Mouse (Mus musculus) lung, embryonic 15.5 days (tissue): ENCODE measurements around the gene Irak4. TPM values are rescaled to one million over a fixed set of nuclear protein-coding genes. Genes with fewer than 3 reads are reported as not detected.

Source experiments
- ATAC-seq: fragments of 200-750 bp; cut with Nextera tagmentation; 2 replicates; pipeline ENCODE4 v1.8.0; 2017; ENCODE audit warnings: moderate number of reproducible peaks, borderline replicate concordance; ENCODE audit not compliant: low FRiP score, low TSS enrichment; ENCODE audit errors: extremely low read depth
- H3K27ac ChIP-seq: fragments of 300-500 bp; sonication (generic); 2 replicates; pipeline ENCODE4 v1.5.1; 2015; ENCODE audit warnings: moderate library complexity, mild to moderate bottlenecking, inconsistent platforms
- H3K27me3 ChIP-seq: fragments of 300-500 bp; sonication (generic); 2 replicates; pipeline ENCODE4 v1.6.1; 2015; ENCODE audit warnings: inconsistent platforms
- H3K36me3 ChIP-seq: fragments of 300-500 bp; sonication (generic); 2 replicates; pipeline ENCODE4 v1.6.1; 2015; ENCODE audit warnings: inconsistent platforms
- H3K4me1 ChIP-seq: fragments of 300-500 bp; sonication (generic); 2 replicates; pipeline ENCODE4 v1.6.1; 2015; ENCODE audit warnings: inconsistent platforms
- H3K4me2 ChIP-seq: fragments of 300-500 bp; sonication (generic); 2 replicates; pipeline ENCODE4 v1.6.1; 2015; ENCODE audit warnings: inconsistent platforms, mild to moderate bottlenecking, moderate library complexity
- H3K4me3 ChIP-seq: fragments of 300-500 bp; sonication (generic); 2 replicates; pipeline ENCODE4 v1.5.1; 2015; ENCODE audit warnings: mild to moderate bottlenecking, inconsistent platforms
- H3K9ac ChIP-seq: fragments of 300-500 bp; sonication (generic); 2 replicates; pipeline ENCODE4 v1.6.1; 2015; ENCODE audit warnings: inconsistent platforms
- H3K9me3 ChIP-seq: fragments of 300-500 bp; sonication (generic); 2 replicates; pipeline ENCODE4 v1.6.1; 2016; ENCODE audit warnings: inconsistent platforms
- WGBS: fragments of 180-500 bp; shearing (Covaris S2); methylation state at CpG from one replicate; pipeline ENCODE4 v1.1.7; 2015; 5-methylcytosine and 5-hydroxymethylcytosine counted together
- polyA plus RNA-seq: library from polyadenylated mRNA; unstranded; fragments of >200 nt; fragmentation: Nextera tagmentation; extraction: Ambion mirVana; gene quantifications from 2 replicates; pipeline ENCODE4 v1.2.1, GENCODE M21; 2015

Irak4 gene
- polyA plus RNA-seq, 1 experiment from 2014 or later, result 9.9 TPM

- no peaks in the 10 kb centered on the region for H3K4me1 ChIP-seq
- no peak overlapping the region for H3K4me3 ChIP-seq
- H3K27me3 ChIP-seq, result no peaks in the 10 kb centered on the region
- H3K9me3 ChIP-seq, result no peaks in the 10 kb centered on the region
- no peak overlapping the region for H3K9ac ChIP-seq
- WGBS, result 61% methylated on average over 10 of the region's 10 CpGs
- H3K36me3 ChIP-seq, result no peaks in the 10 kb centered on the region
- no peak overlapping the region for H3K4me2 ChIP-seq
- ATAC-seq, result no peak
- H3K27ac ChIP-seq, result no peak overlapping the region
These were observed 25.2 kb downstream of the Irak4 start for GRCm38 (mm10) chr15:94568496-94569182.

GRCm38 (mm10) chr15:94571501-94571900 is 28.1 kb downstream of the Irak4 start:
- Histone ChIP-seq H3K9me3 (no peaks in the 10 kb centered on the region), H3K27me3 (no peaks in the 10 kb centered on the region), H3K4me2 (no peak overlapping the region), H3K36me3 (no peaks in the 10 kb centered on the region), H3K9ac (no peak overlapping the region), H3K4me3 (no peak overlapping the region), H3K4me1 (no peaks in the 10 kb centered on the region), H3K27ac (no peak overlapping the region)
- WGBS, result 73% methylated on average over 4 of the region's 4 CpGs
- ATAC-seq, result no peak

GRCm38 (mm10) chr15:94572746-94573145 is 29.3 kb downstream of the Irak4 start:
- no peak for ATAC-seq
- 71% methylated on average over 8 of the region's 8 CpGs for WGBS

GRCm38 (mm10) chr15:94574566-94575268 is 31.3 kb downstream of the Irak4 start:
- H3K27me3 ChIP-seq, result no peaks in the 10 kb centered on the region
- no peaks in the 10 kb centered on the region for H3K9me3 ChIP-seq
- no peak for ATAC-seq
- peaks cover 5% of the 10 kb centered on the region for H3K36me3 ChIP-seq
- no peak overlapping the region for H3K4me2 ChIP-seq
- H3K4me1 ChIP-seq, result no peaks in the 10 kb centered on the region
- H3K27ac ChIP-seq, result no peak overlapping the region
- no peak overlapping the region for H3K9ac ChIP-seq
- H3K4me3 ChIP-seq, result no peak overlapping the region
- WGBS, result 58% methylated on average over 4 of the region's 4 CpGs

More at GRCm38 (mm10) chr15:94572746-94573145, 29.3 kb downstream of the Irak4 start:
- Histone ChIP-seq H3K9me3 (no peaks in the 10 kb centered on the region), H3K4me2 (no peak overlapping the region), H3K36me3 (no peaks in the 10 kb centered on the region), H3K27ac (no peak overlapping the region), H3K4me1 (no peaks in the 10 kb centered on the region), H3K9ac (no peak overlapping the region), H3K4me3 (no peak overlapping the region), H3K27me3 (no peaks in the 10 kb centered on the region)

- no peak overlapping the region for H3K4me2 ChIP-seq
- no peak for ATAC-seq
- WGBS, result 63% methylated on average over 7 of the region's 7 CpGs
- no peak overlapping the region for H3K27ac ChIP-seq
- no peaks in the 10 kb centered on the region for H3K9me3 ChIP-seq
- no peak overlapping the region for H3K9ac ChIP-seq
- peaks cover 67% of the 10 kb centered on the region for H3K36me3 ChIP-seq
- no peaks in the 10 kb centered on the region for H3K4me1 ChIP-seq
- no peaks in the 10 kb centered on the region for H3K27me3 ChIP-seq
- no peak overlapping the region for H3K4me3 ChIP-seq
These were observed 38.7 kb downstream of the Irak4 start for GRCm38 (mm10) chr15:94582000-94582593.

GRCm38 (mm10) chr15:94583153-94583552 is 39.7 kb downstream of the Irak4 start:
- no peak for ATAC-seq
- H3K4me1 ChIP-seq, result peaks cover 4% of the 10 kb centered on the region; the same call in 1 of the 2 replicates
- H3K4me2 ChIP-seq, result no peak overlapping the region
- WGBS, result 88% methylated on average over 10 of the region's 10 CpGs
- no peak overlapping the region for H3K4me3 ChIP-seq
- H3K9ac ChIP-seq, result no peak overlapping the region
- H3K36me3 ChIP-seq, result peaks cover 67% of the 10 kb centered on the region
- no peaks in the 10 kb centered on the region for H3K9me3 ChIP-seq
- no peaks in the 10 kb centered on the region for H3K27me3 ChIP-seq
- no peak overlapping the region for H3K27ac ChIP-seq

- Histone ChIP-seq H3K9me3 (no peaks in the 10 kb centered on the region), H3K4me1 (peaks cover 11% of the 10 kb centered on the region; the same call in 1 of the 2 replicates), H3K36me3 (peaks cover 61% of the 10 kb centered on the region), H3K27ac (no peak overlapping the region), H3K9ac (no peak overlapping the region), H3K4me2 (no peak overlapping the region), H3K27me3 (no peaks in the 10 kb centered on the region), H3K4me3 (no peak overlapping the region)
- WGBS, result 79% methylated on average over 4 of the region's 4 CpGs
- ATAC-seq, result no peak
These were observed 41.3 kb downstream of the Irak4 start for GRCm38 (mm10) chr15:94584738-94585137.

- H3K9me3 ChIP-seq, result no peaks in the 10 kb centered on the region
- peaks cover 30% of the 10 kb centered on the region for H3K36me3 ChIP-seq
- 82% methylated on average over 9 of the region's 9 CpGs for WGBS
- ATAC-seq, result no peak
- peak overlapping the region; percentile 75; the same call in 1 of the 2 replicates for H3K4me3 ChIP-seq
- peaks cover 11% of the 10 kb centered on the region; the same call in 1 of the 2 replicates for H3K4me1 ChIP-seq
- H3K4me2 ChIP-seq, result peak overlapping the region; percentile 73
- no peaks in the 10 kb centered on the region for H3K27me3 ChIP-seq
- H3K9ac ChIP-seq, result no peak overlapping the region; the same call in 1 of the 2 replicates
- no peak overlapping the region for H3K27ac ChIP-seq
These were observed 44.6 kb downstream of the Irak4 start for GRCm38 (mm10) chr15:94587826-94588715.

- ATAC-seq, result peak; percentile 100
- Histone ChIP-seq H3K36me3 (peaks cover 16% of the 10 kb centered on the region), H3K9ac (peak within 1 kb of the TSS; percentile 87), H3K9me3 (no peaks in the 10 kb centered on the region), H3K27ac (peak within 1 kb of the TSS; percentile 38), H3K4me3 (peak within 1 kb of the TSS; percentile 75), H3K27me3 (no peaks in the 10 kb centered on the region), H3K4me2 (peak within 1 kb of the TSS; percentile 73), H3K4me1 (peaks cover 11% of the 10 kb centered on the region; the same call in 1 of the 2 replicates)
- under 1% methylated on average over 62 of the region's 70 CpGs for WGBS
These were observed 46.0 kb downstream of the Irak4 start, which contains the start of gene Twf1 for GRCm38 (mm10) chr15:94589219-94590075. Gene Twf1, minus strand, starts transcription at chr15:94589889.

- peaks cover 11% of the 10 kb centered on the region; the same call in 1 of the 2 replicates for H3K4me1 ChIP-seq
- H3K27me3 ChIP-seq, result no peaks in the 10 kb centered on the region
- H3K9ac ChIP-seq, result no peak overlapping the region
- peak overlapping the region; percentile 54 for H3K4me2 ChIP-seq
- WGBS, result 6% methylated on average over 8 of the region's 8 CpGs
- no peaks in the 10 kb centered on the region for H3K9me3 ChIP-seq
- peak overlapping the region; percentile 75 for H3K4me3 ChIP-seq
- no peak overlapping the region for H3K27ac ChIP-seq
- peak; percentile 1; the same call in 1 of the 2 replicates for ATAC-seq
- H3K36me3 ChIP-seq, result peaks cover 10% of the 10 kb centered on the region
These were observed 46.6 kb downstream of the Irak4 start for GRCm38 (mm10) chr15:94590083-94590482.
